Mouse (Mus musculus): Measurements from ENCODE around the gene Cox6b1. TPM values are rescaled to one million over a fixed set of nuclear protein-coding genes. Genes with fewer than 3 reads are reported as not detected.

The Cox6b1 gene
- 100 to 1,000 TPM; 573 to 579 TPM for total RNA-seq (2021)

DNA sequence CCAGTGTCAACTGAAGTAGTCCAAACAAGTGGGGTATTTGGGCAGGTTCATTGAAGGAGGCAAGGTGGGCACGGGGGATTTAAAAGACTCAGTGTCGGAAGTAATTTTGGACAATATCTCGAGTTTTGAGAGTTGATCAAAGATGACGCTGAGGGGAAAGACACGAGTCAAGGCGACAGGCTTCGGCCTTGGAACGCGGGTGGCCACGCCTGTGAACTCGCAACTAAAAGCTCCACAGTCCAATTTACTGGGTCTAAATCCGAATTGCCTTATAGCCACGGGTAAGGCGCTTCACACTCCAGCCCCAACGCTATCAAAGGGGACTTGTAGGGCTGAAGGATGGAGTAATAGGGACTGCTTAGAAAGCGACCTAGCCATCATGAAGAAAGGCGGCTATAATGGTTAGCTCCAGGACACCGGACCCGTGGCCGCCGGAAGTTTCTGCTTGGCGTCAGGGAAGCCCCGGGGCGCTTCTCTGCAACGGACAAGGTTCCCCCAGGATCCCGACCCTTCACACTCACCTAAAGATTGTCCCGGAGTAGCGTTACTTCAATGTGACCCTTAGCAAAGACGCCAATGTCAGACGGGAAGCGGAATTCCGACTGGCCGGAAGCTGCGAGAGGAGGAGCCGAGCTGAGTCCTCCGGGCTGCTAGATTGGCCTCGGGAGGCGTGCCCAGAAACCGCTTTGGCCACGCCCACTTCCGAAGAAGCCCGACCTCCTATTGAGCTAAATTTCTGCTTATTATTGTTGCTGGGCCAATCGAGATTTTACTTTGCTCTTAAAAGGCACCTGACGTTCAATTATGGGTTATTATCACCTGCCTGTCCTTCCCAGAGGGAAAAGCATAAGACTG, at the start of gene Cox6b1:
Cox6b1 (minus strand) TSS at position 622 of the 855 bp plus-strand sequence.
- DNase-seq = peak; percentile 86
- intact Hi-C loops (cut with DNase I) = no loop called here

DNA sequence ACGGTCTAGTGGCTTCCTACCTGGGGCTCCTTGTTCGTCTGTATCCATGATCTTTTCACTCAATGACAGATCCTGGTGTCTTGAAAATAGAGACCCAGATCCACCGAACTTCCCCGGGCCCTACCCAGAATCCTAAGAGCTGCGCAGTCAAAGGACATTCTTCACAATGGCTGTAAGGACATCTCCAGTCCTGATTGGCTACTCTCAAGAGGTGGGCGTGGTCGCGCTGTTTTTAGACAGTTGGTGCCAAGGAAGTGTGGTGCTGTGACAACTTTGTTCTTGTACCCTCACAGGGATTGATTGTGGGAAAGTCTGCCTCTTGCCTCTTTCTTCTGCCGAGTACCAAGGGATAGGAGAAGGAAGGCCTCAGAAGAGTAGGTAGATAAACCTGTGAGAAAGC, 45.5 kb upstream of the Cox6b1 start, which contains the start of gene Pmis2:
Pmis2 (minus strand) TSS at position 126 of the 400 bp plus-strand sequence.
- DNase-seq = no peak
- intact Hi-C loops (cut with DNase I) = no loop called here

DNA sequence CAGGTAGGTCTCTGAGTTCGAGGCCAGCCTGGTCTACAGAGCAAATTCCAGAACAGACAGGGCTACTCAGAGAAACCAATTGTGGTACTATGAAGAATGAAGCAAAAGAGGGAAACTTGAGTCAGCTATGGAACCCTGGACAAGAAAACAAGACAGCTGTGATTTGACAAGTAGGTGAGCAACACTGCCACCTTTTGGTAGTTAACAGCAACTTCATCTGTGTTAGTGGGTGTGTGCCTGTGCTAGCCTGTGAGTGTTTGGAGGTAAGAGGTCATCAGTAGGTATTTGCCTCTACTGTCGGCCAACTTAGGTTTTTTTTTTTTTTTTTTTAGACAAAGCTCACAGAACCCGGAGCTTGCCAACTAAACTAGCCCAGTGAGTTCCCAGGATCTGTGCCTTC, 43.3 kb upstream of the Cox6b1 start:
- intact Hi-C loops (cut with DNase I) = no loop called here
- DNase-seq = no peak

DNA sequence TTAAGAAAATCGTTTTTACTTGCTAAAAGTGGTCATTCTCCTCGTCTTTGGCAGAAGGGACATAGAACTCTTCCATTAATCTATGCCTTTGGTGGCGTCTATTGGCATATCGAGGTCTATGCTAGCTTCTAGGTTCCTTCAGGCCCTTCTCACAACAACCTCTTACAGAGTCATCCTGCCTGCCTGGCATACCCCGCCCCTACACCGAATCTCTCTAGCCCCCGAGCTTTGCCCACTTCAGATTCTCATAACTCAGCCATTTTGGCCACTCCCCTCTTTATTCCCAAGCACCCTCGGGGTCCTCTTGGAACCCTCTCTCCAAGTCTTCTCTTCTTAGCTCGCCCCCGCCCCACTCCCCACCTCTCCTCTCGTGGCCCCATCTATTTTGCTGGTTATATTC, 39.4 kb upstream of the Cox6b1 start:
- intact Hi-C loops (cut with DNase I) = no loop called here
- peak; percentile 25 for DNase-seq

DNA sequence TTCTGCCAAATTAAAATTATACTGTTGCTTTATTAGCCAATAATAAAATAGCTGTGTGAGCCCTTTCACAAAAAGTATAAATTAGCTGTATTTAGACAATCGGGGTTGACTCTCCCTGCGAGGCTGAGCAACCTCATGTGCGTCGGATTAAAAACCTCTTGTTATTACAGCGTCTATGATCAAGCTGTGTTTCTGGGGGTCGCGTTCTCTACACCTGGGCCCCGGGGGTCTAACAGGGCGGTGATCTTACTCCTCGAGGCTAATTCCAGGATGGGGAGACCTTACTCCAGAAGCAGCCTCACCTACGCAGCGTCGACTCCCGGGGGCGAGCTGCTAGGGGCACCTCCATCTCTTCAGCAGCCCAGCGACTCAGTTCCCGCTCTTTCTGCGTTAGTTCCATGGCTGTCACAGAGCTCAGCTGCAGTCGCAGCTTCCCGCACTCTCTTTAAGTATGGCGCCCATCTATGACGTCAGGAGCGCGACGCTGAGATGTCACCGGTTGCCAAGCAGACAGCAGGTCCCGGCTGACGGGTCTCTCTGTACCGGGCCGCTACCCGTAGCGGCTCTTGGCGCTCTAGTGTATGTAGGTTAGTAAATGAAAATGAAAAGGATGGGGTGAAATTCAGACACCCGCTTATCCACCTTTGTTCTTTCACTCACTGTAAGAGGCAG, 38.7 kb upstream of the Cox6b1 start, which contains the start of gene Haus5:
Haus5 (minus strand) TSS at position 466 of the 672 bp plus-strand sequence.
- peak; percentile 92 for DNase-seq
- intact Hi-C loops (cut with DNase I) = no loop called here

DNA sequence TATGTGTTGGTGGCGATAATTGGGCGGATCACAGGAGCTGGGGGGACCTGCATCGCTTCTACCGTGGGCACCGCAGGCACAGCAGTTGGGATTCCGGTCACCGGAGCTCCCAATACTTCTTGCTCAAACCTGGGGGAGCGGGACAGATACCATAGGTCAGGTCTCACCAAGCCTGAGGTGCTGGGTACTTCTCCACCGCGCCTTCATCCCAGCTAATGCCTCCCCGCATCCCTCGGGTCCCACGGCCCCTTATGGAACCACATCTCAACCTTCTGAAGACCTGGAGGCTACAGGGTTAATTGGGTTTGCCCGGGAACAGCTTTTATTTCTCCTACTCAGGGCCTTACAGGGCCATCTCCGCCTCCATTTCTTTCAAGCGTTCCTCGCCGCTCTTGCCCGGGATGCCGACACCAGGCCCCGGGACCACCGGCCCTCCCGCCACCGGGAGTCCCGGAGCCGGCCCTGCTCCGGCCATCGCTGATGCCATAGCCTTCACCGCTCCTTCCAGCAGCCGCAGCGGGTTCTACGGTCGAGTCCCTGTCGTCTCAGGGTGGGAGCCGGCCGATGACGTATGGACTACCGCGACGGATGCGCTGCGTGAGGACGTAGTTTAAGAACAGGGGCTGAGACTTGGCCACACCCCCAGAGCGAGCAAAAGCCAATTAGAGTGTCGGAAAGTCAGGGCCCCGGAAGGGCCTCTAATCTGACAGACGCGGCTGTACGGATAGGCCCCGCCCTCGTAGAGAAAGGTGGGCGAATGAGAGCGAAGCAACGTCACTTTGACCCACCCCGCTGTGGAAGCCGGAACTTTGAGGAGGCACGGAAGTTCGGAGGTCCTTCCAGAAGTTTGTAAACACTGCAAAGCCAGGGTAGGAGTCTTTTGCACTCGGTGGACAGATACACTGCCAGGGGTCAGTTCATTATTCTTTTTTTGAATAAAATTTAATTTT, 23.9 kb upstream of the Cox6b1 start, which contains the start of gene Rbm42:
Rbm42 (minus strand) TSS at position 727 of the 950 bp plus-strand sequence.
- peak; percentile 98 for DNase-seq
- intact Hi-C loops (cut with DNase I) = no loop called here

DNA sequence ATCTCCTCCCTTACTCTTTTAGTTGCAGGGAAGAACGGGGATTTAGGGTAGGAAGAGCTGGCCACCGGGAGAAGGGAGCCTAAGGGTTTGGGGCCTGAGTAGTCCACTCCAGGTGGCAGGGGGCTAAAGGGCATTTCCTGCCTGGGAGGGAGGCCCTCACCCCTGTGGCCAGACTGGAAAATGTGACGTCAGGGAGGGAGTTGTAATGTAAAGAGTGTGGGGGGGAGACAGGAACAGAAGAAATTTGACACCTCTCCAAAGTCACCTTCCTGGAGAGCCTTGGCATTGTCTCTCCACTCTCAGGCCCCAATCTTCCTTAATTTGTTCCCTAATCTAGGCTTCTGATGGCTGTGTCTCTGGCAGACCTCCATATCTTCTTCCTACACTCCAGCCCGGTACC, 13.1 kb upstream of the Cox6b1 start:
- intact Hi-C loops (cut with DNase I) = no loop called here
- no peak for DNase-seq

DNA sequence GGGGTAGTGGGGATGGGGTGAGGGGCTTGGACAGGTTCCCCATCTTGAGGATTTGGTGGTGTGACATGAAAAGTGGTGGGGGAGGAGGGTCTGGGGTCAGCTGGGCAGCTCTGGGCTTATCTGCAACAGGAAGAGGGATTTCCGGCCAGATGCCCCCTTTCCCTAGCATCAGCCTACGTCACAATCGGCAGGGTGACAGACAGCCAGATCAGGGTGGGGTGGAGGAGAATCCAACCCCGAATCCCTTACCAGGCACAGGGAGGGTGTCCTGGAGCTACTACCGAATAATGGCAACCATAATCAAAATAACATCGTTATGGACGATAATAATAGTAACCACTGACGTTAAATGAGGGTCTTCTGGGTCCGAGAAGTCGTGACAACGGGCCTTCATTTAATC, 10.4 kb upstream of the Cox6b1 start:
- DNase-seq = no peak
- intact Hi-C loops (cut with DNase I) = no loop called here

DNA sequence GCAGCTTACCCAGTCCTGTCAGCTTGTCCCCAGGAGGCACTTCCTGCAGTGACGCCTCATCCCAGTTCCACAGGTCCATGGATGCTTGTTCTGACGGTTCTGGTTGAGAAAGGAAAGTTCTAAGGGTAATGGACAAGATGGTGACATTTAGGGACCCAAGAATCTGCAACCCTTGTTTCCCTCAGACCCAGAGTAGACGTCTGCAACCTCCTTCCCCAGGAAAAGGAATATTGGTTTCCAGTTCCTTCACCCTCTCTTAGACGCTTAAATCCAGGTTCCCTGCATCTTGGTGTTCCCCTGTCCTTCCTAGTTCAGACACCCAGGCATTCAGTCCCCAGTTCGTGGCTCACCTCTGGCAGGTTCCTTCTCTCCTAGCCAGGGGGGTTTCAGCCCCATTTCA, 9.8 kb upstream of the Cox6b1 start, which contains the start of gene Etv2:
Etv2 (minus strand) TSS at position 101 of the 400 bp plus-strand sequence.
- DNase-seq = no peak
- intact Hi-C loops (cut with DNase I) = no loop called here

DNA sequence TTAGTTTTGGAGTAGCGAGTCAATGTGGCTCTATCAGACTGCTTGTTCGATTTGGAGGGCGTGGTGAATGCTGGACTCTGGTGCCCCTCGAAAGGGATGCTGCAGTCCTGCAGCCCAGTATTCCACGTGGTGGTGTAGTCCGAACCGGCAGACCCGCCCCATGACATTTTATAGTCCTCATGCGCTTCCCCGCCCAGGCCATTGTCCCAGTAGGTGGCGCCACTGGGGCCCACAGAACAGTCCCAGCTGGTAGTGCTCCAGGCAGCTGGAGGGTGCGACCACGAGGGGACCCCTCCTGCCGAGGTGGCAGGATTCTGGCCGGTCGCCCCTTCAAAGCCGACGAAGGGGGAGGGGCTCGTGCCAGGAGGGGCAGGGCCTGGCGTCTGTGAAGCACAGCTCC, 8.7 kb upstream of the Cox6b1 start:
- intact Hi-C loops (cut with DNase I) = no loop called here

DNA sequence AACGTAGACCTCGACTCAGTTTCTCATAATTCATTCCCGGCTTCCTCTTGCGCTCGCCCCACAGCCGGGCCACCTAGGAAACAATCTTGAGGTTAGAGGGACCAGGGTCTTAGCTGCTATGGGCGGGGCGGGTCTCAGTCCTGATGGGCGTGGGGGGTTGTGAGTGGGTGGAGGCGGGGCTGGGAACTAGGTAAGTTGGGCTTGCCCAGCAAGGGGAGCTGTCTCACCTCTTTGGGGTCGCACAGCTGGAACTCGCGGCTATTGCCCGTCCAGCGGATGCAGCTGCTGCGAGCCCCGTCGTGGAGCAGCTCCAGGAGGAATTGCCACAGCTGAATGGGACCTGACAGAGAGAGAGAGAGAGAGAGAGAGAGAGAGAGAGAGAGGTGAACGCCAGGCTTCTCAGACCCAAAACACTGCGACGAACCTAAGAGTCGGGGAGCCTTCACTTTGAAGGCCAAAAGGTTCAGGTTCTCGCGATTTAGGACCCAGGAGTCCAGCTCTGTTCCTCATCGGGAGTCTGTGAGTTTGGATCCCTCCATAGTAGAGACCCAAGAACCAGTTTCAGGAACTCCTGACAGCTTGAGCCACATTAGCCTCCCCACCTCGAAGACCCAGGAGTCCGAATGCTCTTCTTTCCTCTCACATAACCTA, 7.9 kb upstream of the Cox6b1 start:
- intact Hi-C loops (cut with DNase I) = no loop called here

More for the DNA sequence above, 8.7 kb upstream of the Cox6b1 start:
- peak; percentile 78 for DNase-seq

DNA sequence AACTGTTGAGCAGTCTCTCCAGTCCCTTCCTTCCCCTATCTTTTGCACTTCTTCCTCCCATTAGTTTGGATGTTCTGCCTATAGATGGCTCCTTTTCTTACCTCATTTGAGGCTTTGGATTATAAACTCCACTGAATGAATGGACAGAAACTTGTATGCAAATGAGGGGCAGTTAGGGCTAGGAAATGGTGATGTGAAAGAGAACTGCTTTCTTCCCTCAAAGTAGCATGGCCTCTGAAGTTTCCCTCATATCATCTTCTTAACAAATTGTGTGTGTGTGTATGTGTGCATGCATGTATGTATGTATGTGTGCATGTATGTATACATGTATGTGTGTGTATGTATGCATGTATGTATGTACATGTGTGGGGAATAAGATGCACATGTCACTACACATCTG, 3.1 kb upstream of the Cox6b1 start:
- DNase-seq = no peak
- intact Hi-C loops (cut with DNase I) = no loop called here

More for the DNA sequence above, 7.9 kb upstream of the Cox6b1 start:
- no peak for DNase-seq

DNA sequence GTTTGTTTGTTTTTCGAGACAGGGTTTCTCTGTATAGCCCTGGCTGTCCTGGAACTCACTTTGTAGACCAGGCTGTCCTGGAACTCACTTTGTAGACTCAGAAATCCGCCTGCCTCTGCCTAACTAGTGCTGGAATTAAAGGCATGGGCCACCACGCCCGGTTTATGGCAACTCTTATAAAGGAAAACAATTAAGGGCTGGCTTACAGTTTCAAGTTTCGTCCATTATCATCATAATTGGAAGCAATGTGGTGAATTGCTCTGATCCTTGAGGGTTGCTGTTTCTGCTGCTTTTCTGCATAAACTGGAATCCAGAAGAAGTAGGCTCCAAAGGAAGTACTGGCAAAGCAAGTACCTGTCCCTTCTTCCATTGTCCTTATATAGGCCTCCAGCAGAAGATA, 696 bp upstream of the Cox6b1 start:
- intact Hi-C loops (cut with DNase I) = no loop called here
- no peak for DNase-seq

DNA sequence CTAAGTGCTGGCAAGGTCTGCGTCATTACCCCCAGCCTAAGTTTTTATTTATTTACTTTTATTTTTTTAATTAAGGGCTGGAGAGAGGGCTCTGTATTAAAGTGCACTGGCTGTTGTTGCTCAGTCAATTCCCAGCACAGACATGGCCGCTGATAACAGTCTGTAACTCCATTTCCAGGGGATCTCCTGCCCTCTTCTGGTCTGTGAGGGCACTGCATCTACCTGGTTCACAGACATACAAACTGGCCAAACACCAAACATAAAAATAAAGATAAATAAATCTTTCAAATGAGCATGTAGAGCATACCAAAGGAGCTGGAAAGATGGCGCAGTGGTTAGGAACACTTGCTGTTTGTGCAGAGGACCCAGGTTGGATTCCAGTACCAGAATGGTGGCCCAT, 6.7 kb downstream of the Cox6b1 start:
- DNase-seq = no peak
- intact Hi-C loops (cut with DNase I) = no loop called here

DNA sequence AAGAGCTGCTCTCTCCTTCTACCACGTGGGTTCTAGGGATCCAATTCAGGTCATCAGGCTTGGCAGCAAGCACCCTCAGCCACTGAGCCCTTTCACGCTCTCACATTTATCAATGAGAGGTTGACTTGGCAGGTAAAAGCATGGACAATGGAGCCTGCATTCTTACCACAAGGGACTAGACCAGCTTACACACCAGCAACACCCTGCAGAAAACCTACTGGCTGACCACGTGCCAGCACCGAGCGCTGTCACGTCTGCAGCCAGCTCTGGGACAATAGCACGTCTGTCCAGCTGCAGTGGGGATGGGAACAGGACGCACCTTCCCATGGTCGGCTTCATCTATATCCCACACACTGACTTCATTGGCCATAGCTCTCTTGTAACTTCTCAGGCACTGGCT, 7.3 kb downstream of the Cox6b1 start:
- DNase-seq = no peak
- intact Hi-C loops (cut with DNase I) = no loop called here

DNA sequence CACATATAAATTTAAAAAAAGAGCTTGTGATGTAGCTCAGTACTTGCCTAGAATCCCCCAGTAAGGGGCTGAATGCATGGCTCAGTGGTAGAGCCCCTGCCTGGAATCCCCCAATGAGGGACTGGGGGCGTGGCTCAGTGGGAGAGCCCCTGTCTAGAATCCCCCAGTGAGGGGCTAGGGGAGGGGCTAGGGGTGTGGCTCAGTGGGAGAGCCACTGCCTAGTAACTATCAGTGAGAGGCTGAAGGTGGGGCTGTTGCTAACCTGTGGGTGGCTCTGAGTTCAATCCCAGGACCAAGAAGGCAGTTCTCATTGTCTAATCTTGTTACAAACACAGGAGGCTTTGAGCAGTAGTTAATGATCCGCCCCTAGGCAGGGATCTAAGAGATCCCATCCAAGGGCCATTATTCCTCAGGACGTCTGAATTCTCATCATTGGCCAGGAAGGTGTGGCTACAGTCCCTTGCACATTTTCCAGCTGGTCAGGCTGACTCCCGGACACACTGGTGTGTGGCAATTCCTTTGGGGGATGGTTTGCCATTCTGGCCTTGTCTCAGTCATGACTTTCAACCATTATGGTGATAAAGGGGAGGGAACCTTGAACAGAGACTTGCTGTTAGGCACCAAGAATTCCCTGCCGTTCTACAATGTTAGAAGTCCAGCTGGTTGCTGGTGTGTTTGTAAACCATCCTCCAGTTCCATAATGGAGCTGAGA, 10.7 kb downstream of the Cox6b1 start:
- DNase-seq = no peak
- intact Hi-C loops (cut with DNase I) = no loop called here

DNA sequence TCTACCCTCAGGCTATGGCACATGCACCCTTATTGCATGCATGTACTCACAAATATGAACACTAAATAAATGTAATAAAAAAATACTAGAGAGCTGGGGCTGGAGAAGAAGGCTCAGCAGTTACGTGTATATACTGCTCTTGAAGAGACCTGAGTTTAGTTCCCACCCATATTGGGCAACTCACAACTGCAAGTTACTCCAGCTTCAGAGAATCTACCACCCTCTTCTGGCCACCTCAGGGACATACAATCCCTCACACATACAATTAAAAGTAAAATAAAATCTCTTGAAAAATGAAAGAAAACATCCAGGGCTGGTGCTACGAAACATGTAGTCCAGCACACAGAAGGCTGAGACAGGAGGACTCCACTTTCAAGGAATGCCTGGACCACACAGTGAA, 11.5 kb downstream of the Cox6b1 start:
- intact Hi-C loops (cut with DNase I) = no loop called here
- no peak for DNase-seq

DNA sequence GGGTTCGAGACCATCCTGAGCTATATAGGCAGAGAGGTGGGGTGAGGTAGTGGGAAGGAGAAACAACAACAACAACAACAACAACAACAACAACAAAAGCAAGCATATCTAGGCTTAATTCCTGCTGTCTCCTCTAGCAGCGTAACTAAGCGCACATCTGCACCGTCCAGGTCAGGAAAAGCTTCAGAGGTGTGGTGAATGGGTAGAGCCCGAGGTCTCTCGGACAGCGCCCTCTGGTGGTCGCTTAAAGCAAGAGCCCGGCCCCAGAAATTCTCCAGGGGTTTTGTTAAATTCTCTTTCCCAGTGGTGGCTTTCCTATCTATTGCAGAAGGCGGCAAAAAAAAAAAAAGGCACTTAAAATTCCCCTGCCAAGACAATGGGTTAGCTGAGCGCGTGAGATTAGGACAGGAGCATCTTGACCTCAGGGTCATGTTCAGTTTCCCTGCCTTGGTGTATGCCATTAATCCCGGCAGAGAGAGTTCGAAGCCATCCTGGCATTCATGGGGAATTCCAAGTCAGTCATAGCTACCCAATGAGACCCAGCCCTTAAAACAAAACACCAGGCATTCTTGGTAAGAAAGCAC, 12.3 kb downstream of the Cox6b1 start:
- DNase-seq = peak; percentile 63
- intact Hi-C loops (cut with DNase I) = no loop called here

All from left cerebral cortex, postnatal 4 days (tissue).